Mouse (Mus musculus): ENCODE data around the gene Tnnc1. TPM values are rescaled to one million over a fixed set of nuclear protein-coding genes. Genes with fewer than 3 reads are reported as not detected.

Gene Tnnc1
- polyA plus RNA-seq (2014; fragmentation: Nextera tagmentation; extraction: Ambion mirVana) = 63.0 and 83.2 TPM in 2 replicates

DNA sequence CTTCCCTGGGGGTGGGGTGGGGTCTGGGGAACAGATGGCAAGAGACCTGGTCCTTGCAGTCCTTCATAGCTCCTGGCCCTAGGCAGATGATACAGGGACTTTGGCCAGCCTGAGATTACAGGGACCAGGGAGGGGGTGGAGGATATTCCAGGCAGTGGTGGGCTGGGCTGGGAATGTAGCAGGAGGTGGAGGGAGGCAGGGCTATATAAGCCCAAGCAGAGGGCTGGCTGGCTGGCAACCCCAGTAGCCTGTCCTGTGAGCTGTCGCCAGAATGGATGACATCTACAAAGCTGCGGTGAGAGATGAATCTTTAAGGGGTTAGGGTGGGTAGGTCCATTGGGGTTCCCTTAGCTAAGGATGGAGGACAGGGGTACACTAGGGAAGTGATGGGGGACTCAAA, at the start of gene Tnnc1:
Tnnc1 (plus strand) TSS at position 229 of the 400 bp plus-strand sequence.
- 68% methylated on average over 2 of the region's 2 CpGs for WGBS
- Histone ChIP-seq H3K36me3 (ENCODE audit: control insufficient read depth, insufficient read depth, low read length) (peaks cover 7% of the 10 kb centered on the region), H3K27me3 (ENCODE audit: control insufficient read depth, insufficient read depth, low read length) (no peaks in the 10 kb centered on the region), H3K9ac (ENCODE audit: low read length) (no peak within 1 kb of the TSS), H3K4me1 (ENCODE audit: control insufficient read depth, insufficient read depth, low read length) (peaks cover 10% of the 10 kb centered on the region), H3K27ac (ENCODE audit: low read depth, low read length) (no peak within 1 kb of the TSS), H3K9me3 (ENCODE audit: control insufficient read depth, low read length) (no peaks in the 10 kb centered on the region), H3K4me2 (ENCODE audit: low read depth) (peak within 1 kb of the TSS; percentile 95), H3K4me3 (ENCODE audit: low read depth, low read length) (0 out of 2 replicates have a peak within 1 kb of the TSS, but pooled peaks have one; percentile 87)
- no peak for DNase-seq (ENCODE audit: low spot score)
- ATAC-seq (ENCODE audit: insufficient read depth, low FRiP score, low TSS enrichment) = no peak

DNA sequence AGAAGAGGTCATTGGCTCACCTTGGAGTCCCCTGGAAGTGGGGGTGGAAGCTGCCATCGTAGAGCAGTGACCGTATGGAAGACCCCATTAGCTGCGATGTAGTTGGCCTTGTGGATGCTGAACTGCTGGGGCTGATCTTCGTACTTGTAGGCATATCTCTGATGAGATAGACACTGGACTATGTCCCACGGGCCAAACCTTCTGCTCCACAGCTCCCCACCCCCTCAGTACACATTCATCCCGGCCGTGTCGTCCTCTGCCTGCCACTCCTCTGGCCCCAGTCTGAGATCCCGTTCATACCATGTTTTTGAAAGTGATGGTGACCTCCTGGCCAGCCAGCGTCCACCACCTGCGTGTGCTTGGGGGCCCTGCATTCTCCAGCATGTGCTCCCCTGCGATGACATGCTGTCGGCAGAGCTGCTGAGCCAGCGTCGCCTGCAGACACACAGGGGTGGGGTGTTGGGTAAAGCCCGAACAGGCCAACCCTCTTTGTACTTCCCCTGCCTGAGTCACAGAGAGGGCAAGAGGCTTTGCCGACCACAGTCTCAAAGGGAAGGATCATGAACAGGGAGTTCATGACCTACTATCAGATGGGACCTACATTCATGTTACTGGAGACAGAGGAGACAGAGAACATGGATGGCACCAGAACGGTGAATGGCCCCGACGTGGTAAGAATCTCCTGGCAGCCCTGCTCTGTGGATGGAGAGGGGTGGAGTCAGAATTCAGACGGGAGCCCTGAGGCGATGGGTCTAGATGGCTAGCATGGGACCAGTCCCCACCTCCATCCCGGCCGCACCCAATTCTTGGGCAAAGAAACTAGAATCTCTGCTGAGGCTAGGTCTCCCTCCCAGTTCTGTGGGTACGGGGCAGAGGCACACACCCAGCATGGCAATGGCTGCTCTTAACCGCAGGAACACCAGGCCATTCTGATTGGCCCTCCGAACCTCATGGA, 47.6 kb upstream of the Tnnc1 start:
- Histone ChIP-seq H3K4me1 (ENCODE audit: control insufficient read depth, insufficient read depth, low read length) (no peaks in the 10 kb centered on the region), H3K9me3 (ENCODE audit: control insufficient read depth, low read length) (no peaks in the 10 kb centered on the region), H3K9ac (ENCODE audit: low read length) (no peak overlapping the region), H3K27me3 (ENCODE audit: control insufficient read depth, insufficient read depth, low read length) (no peaks in the 10 kb centered on the region), H3K36me3 (ENCODE audit: control insufficient read depth, insufficient read depth, low read length) (no peaks in the 10 kb centered on the region), H3K4me3 (ENCODE audit: low read depth, low read length) (no peak overlapping the region), H3K27ac (ENCODE audit: low read depth, low read length) (no peak overlapping the region), H3K4me2 (ENCODE audit: low read depth) (no peak overlapping the region)
- no peak for ATAC-seq (ENCODE audit: insufficient read depth, low FRiP score, low TSS enrichment)
- WGBS = 79% methylated on average over 27 of the region's 27 CpGs
- DNase-seq (ENCODE audit: low spot score) = no peak

DNA sequence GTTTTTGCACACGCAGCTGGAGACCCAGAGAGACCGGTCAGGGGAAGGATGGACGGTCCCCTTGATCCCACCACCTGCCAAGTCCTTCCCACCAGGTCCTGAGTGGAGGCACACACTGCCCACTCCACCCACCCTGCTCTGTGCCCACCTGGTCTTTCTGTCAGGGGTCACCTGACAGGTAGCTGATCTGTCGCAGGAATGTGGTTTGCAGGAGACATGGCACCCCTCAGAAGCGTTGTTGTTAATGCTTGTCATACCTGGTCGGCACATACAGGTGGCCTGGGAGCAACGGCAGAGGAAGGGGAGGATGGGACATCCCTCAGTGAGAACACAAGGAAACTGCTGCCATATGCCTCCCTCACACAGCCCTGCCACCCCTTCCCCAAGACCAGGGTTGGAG, 46.9 kb upstream of the Tnnc1 start:
- Histone ChIP-seq H3K4me2 (ENCODE audit: low read depth) (no peak overlapping the region), H3K9ac (ENCODE audit: low read length) (no peak overlapping the region), H3K27me3 (ENCODE audit: control insufficient read depth, insufficient read depth, low read length) (no peaks in the 10 kb centered on the region), H3K36me3 (ENCODE audit: control insufficient read depth, insufficient read depth, low read length) (no peaks in the 10 kb centered on the region), H3K9me3 (ENCODE audit: control insufficient read depth, low read length) (no peaks in the 10 kb centered on the region), H3K4me3 (ENCODE audit: low read depth, low read length) (no peak overlapping the region), H3K27ac (ENCODE audit: low read depth, low read length) (no peak overlapping the region), H3K4me1 (ENCODE audit: control insufficient read depth, insufficient read depth, low read length) (no peaks in the 10 kb centered on the region)
- no peak for DNase-seq (ENCODE audit: low spot score)
- 92% methylated on average over 7 of the region's 7 CpGs for whole genome bisulfite sequencing
- ATAC-seq (ENCODE audit: insufficient read depth, low FRiP score, low TSS enrichment) = no peak

DNA sequence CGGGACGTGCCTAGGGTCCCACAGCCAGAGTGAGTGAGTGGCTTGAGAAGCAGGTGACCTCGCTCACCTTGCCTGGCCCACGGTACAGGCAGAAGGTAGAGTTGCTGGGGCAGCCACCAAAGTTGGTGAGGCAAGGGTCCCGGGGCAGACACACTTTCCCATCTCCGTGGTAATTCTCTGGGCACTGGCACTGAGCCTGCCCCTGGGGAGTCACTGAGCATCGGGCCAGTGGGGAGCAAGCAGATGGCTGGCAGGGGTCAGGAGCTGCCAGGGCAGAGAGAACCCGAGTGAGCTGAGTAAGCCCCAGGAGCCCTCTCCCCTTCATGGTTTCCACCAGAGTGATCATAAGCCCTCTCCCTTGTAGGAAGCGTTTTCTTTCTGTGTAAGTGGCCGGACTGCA, 46.5 kb upstream of the Tnnc1 start:
- no peak overlapping the region for H3K27ac ChIP-seq (ENCODE audit: low read depth, low read length)
- no peak overlapping the region for H3K9ac ChIP-seq (ENCODE audit: low read length)
- no peaks in the 10 kb centered on the region for H3K9me3 ChIP-seq (ENCODE audit: control insufficient read depth, low read length)
- DNase-seq (ENCODE audit: low spot score) = no peak
- no peak for ATAC-seq (ENCODE audit: insufficient read depth, low FRiP score, low TSS enrichment)
- no peaks in the 10 kb centered on the region for H3K36me3 ChIP-seq (ENCODE audit: control insufficient read depth, insufficient read depth, low read length)
- no peaks in the 10 kb centered on the region for H3K4me1 ChIP-seq (ENCODE audit: control insufficient read depth, insufficient read depth, low read length)
- H3K4me3 ChIP-seq (ENCODE audit: low read depth, low read length) = no peak overlapping the region
- no peaks in the 10 kb centered on the region for H3K27me3 ChIP-seq (ENCODE audit: control insufficient read depth, insufficient read depth, low read length)
- WGBS = 91% methylated on average over 10 of the region's 10 CpGs
- no peak overlapping the region for H3K4me2 ChIP-seq (ENCODE audit: low read depth)

DNA sequence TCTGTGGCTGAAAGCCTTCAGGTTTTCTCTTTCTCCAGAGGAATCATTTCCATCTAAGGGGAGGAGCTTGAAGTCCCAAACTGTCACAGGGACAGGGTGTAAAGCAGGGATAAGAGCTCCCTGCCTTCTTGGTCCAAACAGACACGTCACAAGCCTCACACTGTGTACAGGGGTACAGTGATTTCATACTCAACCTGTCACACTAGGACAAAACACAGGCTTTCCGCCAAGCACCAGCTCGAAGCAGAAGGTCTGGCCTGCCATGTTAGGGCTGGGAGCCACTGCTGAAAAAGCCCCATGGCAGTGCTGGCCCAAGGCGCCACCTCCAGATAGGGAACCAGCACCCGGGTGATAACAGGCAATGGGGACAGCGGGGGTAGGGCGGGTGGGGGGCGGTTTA, 44.0 kb upstream of the Tnnc1 start:
- Histone ChIP-seq H3K9me3 (ENCODE audit: control insufficient read depth, low read length) (no peaks in the 10 kb centered on the region), H3K36me3 (ENCODE audit: control insufficient read depth, insufficient read depth, low read length) (no peaks in the 10 kb centered on the region), H3K27me3 (ENCODE audit: control insufficient read depth, insufficient read depth, low read length) (no peaks in the 10 kb centered on the region), H3K4me1 (ENCODE audit: control insufficient read depth, insufficient read depth, low read length) (no peaks in the 10 kb centered on the region), H3K27ac (ENCODE audit: low read depth, low read length) (no peak overlapping the region), H3K9ac (ENCODE audit: low read length) (no peak overlapping the region), H3K4me2 (ENCODE audit: low read depth) (no peak overlapping the region), H3K4me3 (ENCODE audit: low read depth, low read length) (no peak overlapping the region)
- no peak for ATAC-seq (ENCODE audit: insufficient read depth, low FRiP score, low TSS enrichment)
- 85% methylated on average over 8 of the region's 8 CpGs for WGBS
- DNase-seq (ENCODE audit: low spot score) = no peak

DNA sequence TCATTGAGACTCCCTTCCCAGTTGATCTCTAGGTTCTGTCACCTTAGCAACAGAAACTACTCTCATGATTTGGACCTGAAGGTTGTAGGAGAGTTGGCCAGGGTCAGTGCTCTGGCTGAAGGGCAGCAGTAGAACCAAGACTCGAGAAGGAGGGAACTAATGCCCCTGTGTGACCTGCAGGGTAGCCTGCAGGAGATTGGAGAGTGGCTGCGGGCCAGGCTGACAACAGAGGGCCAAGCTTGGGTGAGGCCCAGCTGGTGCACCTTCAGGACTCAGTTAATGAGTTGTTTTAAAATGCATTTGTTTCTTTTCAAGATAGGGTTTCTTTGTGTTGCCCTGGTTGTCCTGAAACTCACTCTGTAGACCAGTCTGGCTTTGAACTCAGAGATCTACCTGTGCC, 43.1 kb upstream of the Tnnc1 start:
- H3K9ac ChIP-seq (ENCODE audit: low read length) = no peak overlapping the region
- no peaks in the 10 kb centered on the region for H3K36me3 ChIP-seq (ENCODE audit: control insufficient read depth, insufficient read depth, low read length)
- H3K4me1 ChIP-seq (ENCODE audit: control insufficient read depth, insufficient read depth, low read length) = no peaks in the 10 kb centered on the region
- no peaks in the 10 kb centered on the region for H3K9me3 ChIP-seq (ENCODE audit: control insufficient read depth, low read length)
- DNase-seq (ENCODE audit: low spot score) = no peak
- ATAC-seq (ENCODE audit: insufficient read depth, low FRiP score, low TSS enrichment) = no peak
- 83% methylated on average over 2 of the region's 2 CpGs for WGBS
- H3K27me3 ChIP-seq (ENCODE audit: control insufficient read depth, insufficient read depth, low read length) = no peaks in the 10 kb centered on the region
- H3K4me3 ChIP-seq (ENCODE audit: low read depth, low read length) = no peak overlapping the region
- H3K4me2 ChIP-seq (ENCODE audit: low read depth) = no peak overlapping the region
- no peak overlapping the region for H3K27ac ChIP-seq (ENCODE audit: low read depth, low read length)

DNA sequence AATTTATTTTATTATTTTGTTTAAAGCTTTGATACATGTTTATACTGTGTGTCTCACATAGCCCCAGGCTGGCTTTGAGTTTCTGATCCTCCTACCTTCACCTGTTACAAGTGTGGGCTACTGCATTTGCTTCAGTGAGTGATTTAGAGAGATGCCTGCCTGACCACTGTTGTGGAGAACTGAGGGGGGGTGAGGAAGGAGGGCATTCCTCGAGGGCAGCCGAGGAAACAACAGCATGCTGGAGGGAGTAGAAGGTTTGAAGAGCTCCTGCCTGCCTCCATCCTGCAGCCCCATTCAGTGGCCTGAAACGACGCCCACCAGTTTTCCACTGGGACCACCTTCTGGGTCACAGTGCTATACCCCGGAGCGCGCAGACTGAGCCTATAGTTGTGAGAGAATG, 42.7 kb upstream of the Tnnc1 start:
- ATAC-seq (ENCODE audit: insufficient read depth, low FRiP score, low TSS enrichment) = no peak
- WGBS = 61% methylated on average over 7 of the region's 7 CpGs
- H3K36me3 ChIP-seq (ENCODE audit: control insufficient read depth, insufficient read depth, low read length) = peaks cover under 1% of the 10 kb centered on the region

DNA sequence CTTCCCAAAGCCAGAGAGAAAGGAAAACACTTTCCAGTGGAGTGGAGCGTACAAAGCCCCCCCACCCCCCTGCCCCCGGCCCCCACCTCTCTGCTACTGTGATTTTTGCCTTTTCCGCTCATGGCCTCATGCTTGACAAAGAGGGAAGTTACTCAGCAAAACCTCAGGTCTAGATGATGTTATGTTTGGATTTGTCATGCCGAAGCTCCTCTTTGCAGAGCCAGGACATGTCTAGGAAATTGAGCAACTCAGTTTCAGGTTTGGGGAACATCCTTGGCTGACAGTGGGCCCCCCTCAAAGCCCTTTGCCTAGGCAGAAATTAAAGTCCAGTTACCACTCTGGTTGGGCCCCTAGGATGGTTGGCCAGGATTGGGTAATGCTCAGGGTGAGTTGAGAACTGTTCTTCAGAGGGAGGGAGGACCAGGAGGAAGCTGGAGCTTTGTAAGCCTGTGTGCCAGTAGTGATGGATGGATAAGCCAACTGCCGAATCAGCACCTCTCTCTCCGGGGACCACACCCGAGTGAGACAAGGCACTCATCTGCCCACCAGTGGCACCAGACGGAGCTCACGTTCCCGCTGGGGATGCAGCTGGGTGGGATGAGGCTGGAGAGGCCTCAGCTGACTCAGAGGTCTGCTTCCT, 42.0 kb upstream of the Tnnc1 start:
- Histone ChIP-seq H3K4me2 (ENCODE audit: low read depth) (0 out of 2 replicates have a peak overlapping the region, but pooled peaks have one; percentile 14), H3K36me3 (ENCODE audit: control insufficient read depth, insufficient read depth, low read length) (peaks cover 7% of the 10 kb centered on the region), H3K27ac (ENCODE audit: low read depth, low read length) (no peak overlapping the region), H3K4me3 (ENCODE audit: low read depth, low read length) (no peak overlapping the region), H3K27me3 (ENCODE audit: control insufficient read depth, insufficient read depth, low read length) (no peaks in the 10 kb centered on the region), H3K4me1 (ENCODE audit: control insufficient read depth, insufficient read depth, low read length) (no peaks in the 10 kb centered on the region), H3K9me3 (ENCODE audit: control insufficient read depth, low read length) (no peaks in the 10 kb centered on the region), H3K9ac (ENCODE audit: low read length) (no peak overlapping the region)
- 63% methylated on average over 10 of the region's 10 CpGs for WGBS
- ATAC-seq (ENCODE audit: insufficient read depth, low FRiP score, low TSS enrichment) (no peak), DNase-seq (ENCODE audit: low spot score) (no peak)

More for the DNA sequence above, 42.7 kb upstream of the Tnnc1 start:
- Histone ChIP-seq H3K9me3 (ENCODE audit: control insufficient read depth, low read length) (no peaks in the 10 kb centered on the region), H3K4me2 (ENCODE audit: low read depth) (no peak overlapping the region), H3K4me3 (ENCODE audit: low read depth, low read length) (no peak overlapping the region), H3K9ac (ENCODE audit: low read length) (no peak overlapping the region), H3K4me1 (ENCODE audit: control insufficient read depth, insufficient read depth, low read length) (no peaks in the 10 kb centered on the region), H3K27me3 (ENCODE audit: control insufficient read depth, insufficient read depth, low read length) (no peaks in the 10 kb centered on the region), H3K27ac (ENCODE audit: low read depth, low read length) (no peak overlapping the region)
- no peak for DNase-seq (ENCODE audit: low spot score)

Data from neural tube, embryonic 11.5 days (tissue).